Mouse (Mus musculus): ENCODE data around the gene Rtkn2.

The Rtkn2 gene

DNA sequence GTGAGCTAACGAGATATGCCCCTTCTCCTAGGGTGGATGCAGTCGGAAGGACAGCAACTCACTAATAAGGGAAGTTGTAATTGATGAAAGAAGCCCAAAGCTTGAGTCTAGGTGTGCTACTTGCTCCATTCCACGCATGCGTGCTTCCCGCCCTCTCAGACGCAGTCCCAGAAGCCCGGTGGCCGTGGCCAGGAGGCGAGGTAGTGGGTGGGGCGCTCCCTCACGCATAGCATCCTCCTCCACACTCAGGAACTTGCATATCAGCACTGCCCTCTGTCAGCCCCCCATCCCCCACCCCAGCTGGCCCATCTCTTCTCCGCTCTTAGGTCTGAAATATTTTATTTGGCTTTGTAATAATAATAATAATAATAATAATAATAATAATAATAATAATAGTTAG, 16.0 kb downstream of the Rtkn2 start:
- in situ Hi-C loops (cut with MboI, MseI), result loop anchor here in 1 of 2 experiments (10.0 kb wide), 1 partner anchor 131 kb away; no protein-coding TSS in a partner anchor

- in situ Hi-C loops (cut with MboI, MseI), result loop anchor here in 1 of 2 experiments (10.0 kb wide), 1 partner anchor 131 kb away; no protein-coding TSS in a partner anchor
Observed at GRCm38 (mm10) chr10:67996171-67996570, 16.8 kb downstream of the Rtkn2 start.

DNA sequence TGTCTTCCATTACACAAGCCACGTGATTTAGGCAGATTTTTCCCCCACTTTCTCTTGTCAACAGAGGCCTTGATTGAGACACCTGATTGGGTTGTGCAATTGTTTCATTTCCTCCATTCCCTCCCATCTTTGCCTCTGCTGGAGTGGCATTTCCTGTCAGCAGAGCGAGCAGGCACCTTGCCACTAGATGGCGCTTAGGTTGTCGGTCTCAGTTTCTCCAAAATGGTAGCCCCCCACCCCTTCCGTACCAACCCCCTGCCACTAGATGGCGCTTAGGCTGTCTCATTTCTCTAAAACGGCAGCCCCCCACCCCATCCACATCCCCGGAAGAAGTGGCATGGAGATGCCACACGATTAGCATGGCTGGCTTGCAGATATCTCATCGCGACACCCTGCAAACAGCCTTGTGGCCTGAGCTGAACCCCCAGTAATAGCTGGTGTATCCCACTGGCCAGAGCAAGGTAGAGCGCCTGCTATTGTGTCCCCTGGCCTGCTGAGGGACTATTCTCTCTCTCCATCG, 18.8 kb downstream of the Rtkn2 start:
- in situ Hi-C loops (cut with MboI, MseI), result loop anchor here in 1 of 2 experiments (10.0 kb wide), 1 partner anchor 133 kb away; no protein-coding TSS in a partner anchor

GRCm38 (mm10) chr10:67999170-67999569, 19.8 kb downstream of the Rtkn2 start:
- in situ Hi-C loops (cut with MboI, MseI), result loop anchor here in 1 of 2 experiments (10.0 kb wide), 1 partner anchor 134 kb away; no protein-coding TSS in a partner anchor

GRCm38 (mm10) chr10:68001456-68001855, 22.1 kb downstream of the Rtkn2 start:
- in situ Hi-C loops (cut with MboI, MseI), result loop anchor here in 1 of 2 experiments (5.0 kb wide), 1 partner anchor 76 kb away; no protein-coding TSS in a partner anchor

- in situ Hi-C loops (cut with MboI, MseI), result loop anchor here in 1 of 2 experiments (5.0 kb wide), 1 partner anchor 73 kb away; no protein-coding TSS in a partner anchor
Observed at GRCm38 (mm10) chr10:68003651-68004422, 24.5 kb downstream of the Rtkn2 start.

GRCm38 (mm10) chr10:68005404-68005803, 26.0 kb downstream of the Rtkn2 start:
- in situ Hi-C loops (cut with MboI, MseI), result no loop called here

DNA sequence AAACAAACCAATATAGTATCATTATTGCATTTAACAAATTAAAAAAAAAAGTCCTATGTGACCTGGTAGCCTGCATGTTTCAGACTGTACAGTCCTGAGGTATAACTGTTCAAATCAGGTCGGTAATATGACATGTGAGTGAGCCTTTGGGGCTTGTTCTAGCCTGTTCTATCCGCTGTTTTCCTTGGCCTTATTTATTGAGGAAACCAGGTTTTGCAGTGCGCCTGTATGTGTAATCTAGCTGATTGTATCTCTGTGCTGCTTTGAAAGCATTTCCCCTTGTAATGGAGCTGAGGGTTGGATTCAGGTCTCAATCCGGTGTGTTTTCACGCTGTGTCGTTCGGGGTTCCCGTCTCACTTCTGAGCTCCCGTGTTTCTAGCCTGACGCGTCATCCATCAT, 27.1 kb downstream of the Rtkn2 start:
- in situ Hi-C loops (cut with MboI, MseI), result no loop called here

DNA sequence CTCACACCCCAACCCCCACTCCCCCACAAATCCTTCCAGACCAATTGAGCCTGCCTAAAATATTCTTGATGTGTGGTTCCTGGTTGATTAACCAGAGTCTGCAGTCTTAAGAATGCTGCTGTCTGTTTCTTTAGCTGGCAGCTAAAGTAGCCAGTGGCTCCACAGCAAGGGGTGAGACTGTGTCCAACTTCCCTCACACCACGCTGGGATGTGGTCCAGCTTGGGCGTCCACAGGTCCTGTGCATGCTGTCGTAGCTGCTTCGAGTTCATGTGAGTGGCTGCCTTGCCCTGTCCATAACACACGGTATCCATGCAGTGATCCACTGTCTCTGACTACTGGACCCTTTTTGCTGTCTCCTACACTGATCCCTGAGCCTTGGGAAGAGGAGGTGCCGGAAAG, 27.7 kb downstream of the Rtkn2 start:
- in situ Hi-C loops (cut with MboI, MseI), result no loop called here

- in situ Hi-C loops (cut with MboI, MseI), result no loop called here
Observed at GRCm38 (mm10) chr10:68008198-68008955, 29.0 kb downstream of the Rtkn2 start.

GRCm38 (mm10) chr10:68009301-68009700, 29.9 kb downstream of the Rtkn2 start:
- in situ Hi-C loops (cut with MboI, MseI), result no loop called here

DNA sequence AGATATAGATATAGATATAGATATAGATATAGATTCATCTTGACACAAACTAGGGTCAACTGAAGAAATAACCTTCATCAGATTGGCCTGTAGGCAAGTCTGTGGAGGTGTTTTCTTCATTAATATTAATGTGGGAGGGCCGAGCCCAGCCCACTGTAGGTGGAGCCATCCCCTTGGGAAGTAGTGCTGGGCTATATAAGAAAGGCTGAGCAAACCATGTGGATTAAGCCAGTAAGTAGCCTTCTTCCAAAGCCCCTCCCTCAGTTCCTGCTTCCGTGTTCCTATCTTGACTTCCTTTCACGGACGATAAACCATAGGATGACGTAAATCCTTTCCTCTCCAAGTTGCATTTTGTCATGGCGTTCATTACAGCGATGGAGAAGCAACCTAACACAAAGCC, 30.5 kb downstream of the Rtkn2 start:
- in situ Hi-C loops (cut with MboI, MseI), result no loop called here

DNA sequence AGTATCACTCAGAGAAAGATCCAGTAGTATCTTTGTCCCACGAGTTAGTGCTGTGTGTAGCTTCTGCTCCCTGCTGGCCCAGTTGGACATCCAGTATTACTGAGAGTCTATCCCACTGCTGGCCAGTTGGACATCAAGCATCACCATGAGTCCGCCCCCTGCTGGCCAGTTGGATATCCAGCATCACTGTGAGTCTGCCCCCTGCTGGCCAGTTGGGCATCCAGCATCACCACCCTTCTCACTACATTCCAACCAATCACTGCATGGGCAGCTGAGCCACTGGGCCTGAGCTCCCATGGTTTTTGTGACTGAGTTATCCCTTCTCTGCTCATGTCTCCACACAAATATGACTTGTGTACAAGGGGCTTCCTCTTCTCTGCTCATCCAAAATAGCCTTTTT, 33.8 kb downstream of the Rtkn2 start:
- in situ Hi-C loops (cut with MboI, MseI), result no loop called here

DNA sequence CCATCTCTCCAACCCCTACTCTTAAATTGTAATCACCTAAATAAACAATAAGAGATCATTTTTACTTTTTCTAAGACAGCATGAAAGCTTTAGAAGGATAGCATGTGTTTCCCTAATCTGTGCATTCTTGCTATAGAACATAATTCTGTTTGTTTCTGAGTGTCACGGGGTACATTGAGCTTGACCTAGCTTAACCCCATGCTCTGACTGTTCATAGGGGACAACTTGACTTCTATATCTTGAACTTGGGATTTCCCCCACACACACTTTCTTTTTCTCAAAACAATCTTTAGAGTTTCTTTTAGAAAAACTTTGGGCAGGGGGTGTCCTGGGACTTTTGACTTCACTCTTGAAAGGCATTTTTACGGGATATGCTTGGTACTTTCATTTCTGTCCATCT, 41.4 kb downstream of the Rtkn2 start:
- in situ Hi-C loops (cut with MboI, MseI), result no loop called here

DNA sequence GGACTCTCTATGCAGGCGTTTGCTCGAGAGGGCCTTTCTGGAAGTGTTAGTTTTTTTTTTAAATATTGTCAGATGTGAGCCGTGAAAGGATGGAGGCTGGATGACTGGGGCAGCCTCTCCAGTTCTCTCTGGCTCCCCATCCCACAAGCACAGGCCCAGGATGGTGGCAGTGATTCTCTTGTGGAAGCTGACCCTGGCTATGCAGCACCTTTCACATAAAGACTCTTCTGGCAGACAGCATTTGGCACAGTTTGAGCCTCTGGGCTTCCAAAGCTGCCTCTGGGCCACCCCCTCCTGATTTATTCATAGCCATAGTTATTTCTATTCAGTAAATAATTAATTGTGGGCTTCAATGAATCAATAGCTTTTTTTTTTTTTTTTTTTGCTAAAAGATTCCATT, 46.3 kb downstream of the Rtkn2 start:
- in situ Hi-C loops (cut with MboI, MseI), result no loop called here

DNA sequence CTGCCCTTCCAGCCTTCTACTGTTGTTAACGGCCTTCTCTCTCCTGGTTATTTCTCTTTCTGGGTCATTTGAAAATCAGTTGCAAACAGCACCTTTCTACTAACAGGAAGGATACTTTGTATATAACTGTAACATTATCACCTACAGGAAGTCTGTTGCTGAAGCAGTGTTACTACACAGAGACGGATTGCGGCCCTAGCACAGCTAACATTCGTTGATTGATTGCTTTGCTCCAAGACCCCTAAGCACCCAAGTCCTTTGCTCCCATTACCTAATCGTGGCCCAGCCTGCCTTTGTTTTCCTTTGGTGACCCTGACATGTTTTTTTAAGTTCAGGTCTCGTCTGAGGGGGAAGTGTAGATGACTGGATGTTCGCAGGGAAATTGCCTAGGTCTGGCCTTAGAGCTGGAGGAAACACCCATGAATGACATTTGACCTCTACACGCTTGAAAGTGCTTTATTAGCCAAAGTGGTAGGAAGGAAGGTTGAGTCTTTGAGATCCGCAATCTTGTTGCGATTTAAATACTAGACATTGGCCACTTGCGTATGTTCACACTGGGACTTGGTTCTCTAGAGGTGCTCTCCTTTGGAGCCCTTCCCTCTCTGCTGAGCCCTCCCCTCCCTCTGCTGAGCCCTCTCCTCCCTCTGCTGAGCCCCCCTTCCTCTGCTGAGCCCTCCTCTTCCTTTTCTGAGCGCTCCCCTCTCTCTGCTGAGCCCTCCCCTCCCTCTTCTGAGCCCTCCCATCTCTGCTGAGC, 49.1 kb downstream of the Rtkn2 start:
- in situ Hi-C loops (cut with MboI, MseI), result no loop called here

- in situ Hi-C loops (cut with MboI, MseI), result no loop called here
Observed at GRCm38 (mm10) chr10:68029081-68029626, 49.8 kb downstream of the Rtkn2 start.

- in situ Hi-C loops (cut with MboI, MseI), result loop anchor here in 1 of 2 experiments (10.0 kb wide), 1 partner anchor 205 kb away; no protein-coding TSS in a partner anchor
Observed at GRCm38 (mm10) chr10:68030027-68030426, 50.7 kb downstream of the Rtkn2 start.

DNA sequence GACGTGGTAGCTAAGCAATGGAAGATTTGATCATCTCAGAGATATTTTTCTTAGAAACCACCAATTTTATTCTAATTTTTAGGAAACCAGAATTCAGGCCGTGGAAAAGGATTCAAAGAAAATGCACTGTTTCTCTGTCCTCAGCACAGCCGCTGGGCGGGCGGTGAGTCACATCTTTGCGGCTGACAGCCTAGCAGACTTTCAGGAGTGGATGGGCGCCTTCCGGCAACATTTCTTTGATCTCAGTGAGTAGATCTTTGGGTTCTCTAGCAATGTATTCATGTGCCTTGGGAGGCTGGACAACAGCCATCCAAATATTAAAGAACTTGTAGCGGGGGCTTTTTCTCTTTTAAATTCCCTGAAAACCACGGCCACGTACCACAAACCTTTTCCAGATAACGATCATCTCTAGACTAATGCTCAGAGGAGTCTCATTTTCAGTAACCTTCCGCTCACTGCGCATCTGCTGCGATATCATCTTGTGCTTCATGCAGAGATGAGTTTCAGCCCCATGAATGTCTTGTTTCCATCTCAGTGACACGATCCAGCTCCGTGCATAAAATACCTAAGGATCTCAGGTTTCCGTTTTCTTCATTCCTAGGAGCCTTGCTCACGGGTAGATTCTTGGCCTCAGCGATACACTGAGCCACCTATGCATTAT, 56.5 kb downstream of the Rtkn2 start:
- in situ Hi-C loops (cut with MboI, MseI), result loop anchor here in 1 of 2 experiments (10.0 kb wide), 1 partner anchor 199 kb away; no protein-coding TSS in a partner anchor

GRCm38 (mm10) chr10:68036368-68036980, 57.1 kb downstream of the Rtkn2 start:
- in situ Hi-C loops (cut with MboI, MseI), result loop anchor here in 1 of 2 experiments (10.0 kb wide), 1 partner anchor 198 kb away; no protein-coding TSS in a partner anchor

Measured in T-helper 17 cell (primary cell).